13 mouse cellular contexts compared by ENCODE assay signal in the genomic region with DNA sequence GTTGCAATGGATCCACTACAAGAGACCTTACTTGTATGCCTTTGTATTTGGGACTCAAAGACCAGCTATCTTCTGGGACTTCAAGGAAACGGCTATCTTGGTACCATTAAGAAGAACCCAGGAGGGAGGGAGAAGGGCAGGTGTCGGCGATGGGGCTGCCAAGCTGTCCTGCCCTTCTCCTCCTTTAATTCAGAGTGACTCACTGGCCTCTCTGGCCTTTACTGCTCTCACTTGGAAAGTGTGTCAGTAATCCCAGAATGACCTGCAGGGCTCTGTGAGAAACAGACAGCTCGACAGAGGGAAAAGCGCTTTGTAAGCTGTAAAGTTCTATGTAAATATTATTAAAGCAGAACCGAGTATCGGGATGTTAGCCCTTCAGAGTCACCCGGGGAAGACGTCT. TPM values are rescaled to one million over a fixed set of nuclear protein-coding genes. Genes with fewer than 3 reads are reported as not detected.
A peak's percentile ranks its signal among the peaks of the same experiment; 100 is the strongest.
DNase-seq lines count a peak whose midpoint lies in the region; ATAC-seq and TF ChIP-seq lines count a peak whose summit lies in the region.
"Had no signal": no experiment of that assay in that cellular context is flagged by ENCODE, and none has a peak within 500 bp of the region (broad histone marks: within the 10 kb centered on the region; RNA-seq: fewer than 3 reads in every experiment).

No protein-coding gene starts in this region.

- TF ChIP-seq POLR2A in heart, adult 2 months (IDR thresholded peaks at IDR 0.05; ENCODE audit: insufficient read depth, low read depth, low read length): no peak
- no peak for TF ChIP-seq POLR2A in ES-Bruce4 (IDR thresholded peaks at IDR 0.05; ENCODE audit: insufficient read depth, low read length)

- TF ChIP-seq CTCF in heart, adult 2 months (IDR thresholded peaks at IDR 0.05): 0 out of 2 replicates have a peak, but pooled peaks have one; percentile 6
- no peak for TF ChIP-seq CTCF in ES-Bruce4 (IDR thresholded peaks at IDR 0.05; ENCODE audit: low read depth, low read length)
- no peak for TF ChIP-seq CTCF in intestine, postnatal 0 days (IDR thresholded peaks at IDR 0.05; ENCODE audit: low read depth)

- H3K27ac ChIP-seq in heart, adult 2 months: peak overlapping the region; percentile 76
- H3K27ac ChIP-seq in ES-Bruce4 (ENCODE audit: insufficient read depth, low read length): peak overlapping the region; percentile 96
- no peak overlapping the region; the same call in 1 of the 2 replicates for H3K27ac ChIP-seq in intestine, postnatal 0 days (ENCODE audit: low read depth, low read length)
- H3K27ac ChIP-seq: midbrain, embryonic 13.5 days had no signal

- intact Hi-C loops in heart, adult 2 months (cut with DNase I): loop anchor here (2.0 kb wide), 1 partner anchor 45 kb away; no protein-coding TSS in a partner anchor

- H3K4me1 ChIP-seq in heart, adult 2 months (ENCODE audit: control insufficient read depth, insufficient read depth, low read length): peaks cover 33% of the 10 kb centered on the region
- H3K4me1 ChIP-seq in ES-Bruce4 (ENCODE audit: control insufficient read depth, insufficient read depth, low read length): peaks cover 20% of the 10 kb centered on the region
- H3K4me1 ChIP-seq in intestine, postnatal 0 days (replicated peaks; ENCODE audit: control insufficient read depth, insufficient read depth, low read length): peaks cover 39% of the 10 kb centered on the region

- no peak for DNase-seq in heart, adult 2 months
- no peak for DNase-seq in heart, adult 18-20 months
- DNase-seq in NIH3T3 (ENCODE audit: low read depth): peak; percentile 34
- DNase-seq: cerebellum, adult 9-11 months; lung, postnatal 10 days had no signal

- H3K27me3 ChIP-seq in heart, adult 2 months (ENCODE audit: control insufficient read depth, insufficient read depth, low read length): no peaks in the 10 kb centered on the region
- H3K27me3 ChIP-seq in ES-Bruce4 (ENCODE audit: control insufficient read depth, insufficient read depth, low read length, poor library complexity, severe bottlenecking): no peaks in the 10 kb centered on the region
- H3K27me3 ChIP-seq in intestine, postnatal 0 days (replicated peaks; ENCODE audit: control insufficient read depth, insufficient read depth, low read length): no peaks in the 10 kb centered on the region
- H3K27me3 ChIP-seq: CH12.LX; hindbrain, embryonic 12.5 days; midbrain, embryonic 13.5 days had no signal

- H3K9me3 ChIP-seq in ES-Bruce4 (replicated peaks; ENCODE audit: control insufficient read depth, insufficient read depth, low read length, poor library complexity, severe bottlenecking): no peaks in the 10 kb centered on the region
- H3K9me3 ChIP-seq in intestine, postnatal 0 days (ENCODE audit: control insufficient read depth): no peaks in the 10 kb centered on the region
- H3K9me3 ChIP-seq: heart, embryonic 10.5 days; hindbrain, embryonic 12.5 days; midbrain, embryonic 13.5 days had no signal

- no peak for TF ChIP-seq EP300 in heart, adult 2 months (IDR thresholded peaks at IDR 0.05; ENCODE audit: insufficient read depth, low read depth, low read length)
- 0 out of 2 replicates have a peak, but pooled peaks have one; percentile 6 for TF ChIP-seq EP300 in ES-Bruce4 (IDR thresholded peaks at IDR 0.05; ENCODE audit: insufficient read depth, low read depth, low read length)

- H3K4me2 ChIP-seq in intestine, postnatal 0 days (replicated peaks; ENCODE audit: low read depth): peak overlapping the region; percentile 40; the same call in 1 of the 2 replicates
- H3K4me2 ChIP-seq: hindbrain, embryonic 12.5 days; midbrain, embryonic 13.5 days had no signal

- H3K79me2 ChIP-seq in heart, adult 2 months (replicated peaks; ENCODE audit: control insufficient read depth, insufficient read depth, low read length): no peaks in the 10 kb centered on the region; the same call in none of the 2 replicates

- ATAC-seq in intestine, postnatal 0 days: no peak
- ATAC-seq in cerebellum, adult (ENCODE audit: insufficient number of reproducible peaks, low FRiP score, low TSS enrichment): no peak
- ATAC-seq in erythroid progenitor cell, adult 5-6 weeks (replicated peaks; ENCODE audit: low FRiP score, poor library complexity, severe bottlenecking): no peak
- ATAC-seq: midbrain, embryonic 13.5 days had no signal

- H3K36me3 ChIP-seq in heart, adult 2 months (ENCODE audit: control insufficient read depth, insufficient read depth, low read length): peaks cover 25% of the 10 kb centered on the region
- peaks cover 9% of the 10 kb centered on the region for H3K36me3 ChIP-seq in ES-Bruce4 (ENCODE audit: control insufficient read depth, insufficient read depth, low read length, poor library complexity, severe bottlenecking)
- H3K36me3 ChIP-seq in intestine, postnatal 0 days (ENCODE audit: control insufficient read depth, insufficient read depth): peaks cover 14% of the 10 kb centered on the region

- no peak overlapping the region for H3K9ac ChIP-seq in heart, adult 2 months (ENCODE audit: low read depth, low read length)
- peak overlapping the region; percentile 52 for H3K9ac ChIP-seq in ES-Bruce4 (ENCODE audit: low read depth, poor library complexity, severe bottlenecking)
- no peak overlapping the region for H3K9ac ChIP-seq in intestine, postnatal 0 days (ENCODE audit: low read depth, low read length)
- H3K9ac ChIP-seq: hindbrain, embryonic 12.5 days; midbrain, embryonic 13.5 days had no signal

- H3K4me3 ChIP-seq in heart, adult 2 months: no peak overlapping the region
- no peak overlapping the region for H3K4me3 ChIP-seq in ES-Bruce4 (ENCODE audit: low read depth, low read length)
- no peak overlapping the region for H3K4me3 ChIP-seq in intestine, postnatal 0 days (ENCODE audit: low read depth, low read length)
- H3K4me3 ChIP-seq: heart, embryonic 10.5 days; hindbrain, embryonic 12.5 days; midbrain, embryonic 13.5 days had no signal

- 47% methylated on average over 9 of the region's 9 CpGs for WGBS in heart, adult 2 months
- WGBS in intestine, postnatal 0 days: 15% methylated on average over 9 of the region's 9 CpGs

RNA-seq across cellular contexts. Expression of a gene that starts 46.9 kb away (rescaled TPM):
- total RNA-seq in heart, adult 2 months (2021): 10 to 100 TPM; 64.8 to 74.0 TPM
- 76.9 and 92.0 TPM in 2 replicates for polyA plus RNA-seq in heart, adult 2 months (2012; rRNA removed)
- 10 to 100 TPM; 56.4 to 57.5 TPM for total RNA-seq in heart, adult 18-20 months (2021)
- polyA plus RNA-seq in ES-Bruce4 (2011; ENCODE audit: insufficient read depth, insufficient read length, low read depth, missing spikeins): 16.1 and 17.5 TPM in 2 replicates
- 84.1 and 84.3 TPM in 2 replicates for polyA plus RNA-seq in intestine, postnatal 0 days (2015; fragmentation: Nextera tagmentation; extraction: Ambion mirVana)
- 0.84 and 3.2 TPM in 2 replicates for total RNA-seq in erythroid progenitor cell, adult 5-6 weeks (2015; ENCODE audit: low replicate concordance)
- 0.08 and 0.64 TPM in 2 replicates for total RNA-seq in erythroid progenitor cell, adult 5-6 weeks (2017; ENCODE audit: low replicate concordance)

Comparison
In these comparisons a context has a peak if more than half of its experiments do, and no peak if none do; other contexts are left out.
1. RNA of a gene that starts 46.9 kb away (total RNA-seq): 64.8 to 74.0 TPM in heart, adult 2 months and 56.4 to 57.5 TPM in heart, adult 18-20 months; 0.08 to 3.2 TPM in erythroid progenitor cell, adult 5-6 weeks; every median in the first group is over 10 times any median in the second.